Mouse (Mus musculus): Measurements from ENCODE around the gene Eif4h. TPM values are rescaled to one million over a fixed set of nuclear protein-coding genes. Genes with fewer than 3 reads are reported as not detected.

The Eif4h gene
- total RNA-seq, 4 experiments from 2014 or later = 311 to 328 (median 321) TPM

Small RNAs within 50 kb of the gene (microRNA-seq; reads per million reads assigned to microRNA genes)
- 0 reads per million in 2 experiments for gene Mir7228

Other genes with a start within 250 kb of the Eif4h start
- 10 to 100 TPM; 48.9 to 66.4 (median 52.1) TPM for gene Gtf2ird1, start 182.8 kb downstream of the Eif4h start, total RNA-seq (2022)
- gene Clip2, start 87.1 kb downstream of the Eif4h start, total RNA-seq (2022) = 100 to 1,000 TPM in 2 of 4 experiments, 10 to 100 TPM in 2; 92.9 to 105 (median 99.9) TPM
- under 1 TPM in 2 of 4 experiments, not detected in 2; 0.17 to 0.19 TPM for gene Syna, start 79.3 kb downstream of the Eif4h start, total RNA-seq (2022)
- gene Rfc2, start 58.1 kb downstream of the Eif4h start, total RNA-seq (2022) = 10 to 100 TPM; 54.0 to 67.3 (median 60.3) TPM
- gene Lat2, start 24.5 kb downstream of the Eif4h start, total RNA-seq (2022) = 10 to 100 TPM in 2 of 4 experiments, 1 to 10 TPM in 2; 2.3 to 10.9 (median 6.9) TPM
- 10 to 100 TPM; 58.8 to 65.9 (median 63.1) TPM for gene Limk1, start 49.1 kb upstream of the Eif4h start, total RNA-seq (2022)
- gene Eln, start 107.8 kb upstream of the Eif4h start, total RNA-seq (2022) = 10 to 100 TPM in 1 of 4 experiments, 1 to 10 TPM in 3; 8.3 to 10.9 (median 8.8) TPM